Mouse (Mus musculus) G1E (cell line): Measurements from ENCODE around the gene Inha. TPM values are rescaled to one million over a fixed set of nuclear protein-coding genes. Genes with fewer than 3 reads are reported as not detected.

Experiments
- ATAC-seq: 2 replicates; pipeline ENCODE4 v1.8.0; 2016; ENCODE audit warnings: mild to moderate bottlenecking; ENCODE audit not compliant: insufficient number of reproducible peaks, poor library complexity, low FRiP score, severe bottlenecking; ENCODE audit errors: extremely low read depth
- DNase-seq: peaks from one replicate; pipeline ENCODE4 v3.0.0; 2012; ENCODE audit warnings: low spot score
- H3K27me3 ChIP-seq: 2 replicates; pipeline ENCODE4 v1.6.1; 2012; ENCODE audit warnings: mild to moderate bottlenecking, low read length, inconsistent platforms; ENCODE audit not compliant: insufficient read depth
- H3K36me3 ChIP-seq: replicated peaks from 2 replicates; pipeline ENCODE3; 2012; ENCODE audit warnings: mild to moderate bottlenecking, inconsistent platforms
- H3K4me1 ChIP-seq: 2 replicates; pipeline ENCODE4 v1.6.1; 2012; ENCODE audit warnings: low read depth, low read length, inconsistent platforms, mixed read lengths; ENCODE audit not compliant: insufficient read depth
- H3K4me3 ChIP-seq: 2 replicates; pipeline ENCODE4 v1.5.1; 2012; ENCODE audit warnings: low read depth, mild to moderate bottlenecking, inconsistent platforms, low read length, moderate library complexity, mixed read lengths
- H3K9me3 ChIP-seq: replicated peaks from 2 replicates; pipeline ENCODE4 v1.6.1; 2012; ENCODE audit warnings: inconsistent platforms
- CTCF ChIP-seq: IDR thresholded peaks from 2 replicates; pipeline ENCODE4 v1.5.1; 2012; ENCODE audit warnings: low read depth, low read length, inconsistent platforms, mixed read lengths
- GATA1 ChIP-seq: IDR thresholded peaks from 2 replicates; pipeline ENCODE4 v1.6.1; 2012; ENCODE audit warnings: borderline replicate concordance, low read length, inconsistent platforms, mixed read lengths
- GATA2 ChIP-seq: IDR thresholded peaks from 2 replicates; pipeline ENCODE4 v1.6.1; 2012; ENCODE audit warnings: low read depth, low read length, inconsistent platforms, borderline replicate concordance
- POLR2AphosphoS5 ChIP-seq: IDR thresholded peaks from 2 replicates; pipeline ENCODE4 v1.6.1; 2012; ENCODE audit warnings: low read depth, low read length, inconsistent platforms; ENCODE audit not compliant: insufficient replicate concordance
- TAL1 ChIP-seq: conservative IDR thresholded peaks from 2 replicates; pipeline ENCODE4 v1.6.1; 2012; ENCODE audit warnings: low read depth, low read length, inconsistent platforms, mixed read lengths
- polyA plus RNA-seq: library from polyadenylated mRNA; stranded (reverse); fragments of >175 nt; gene quantifications from 2 replicates; pipeline ENCODE4 v1.2.3, GENCODE M21; 2012
- total RNA-seq, 2 experiments: library from RNA; stranded (forward) in 1 of 2; stranded (reverse) in 1 of 2; fragments of 200-1000 nt in 1 of 2; fragments of >200 nt in 1 of 2; fragmentation: Nextera tagmentation in 1 of 2; gene quantifications; 2 replicates each; pipeline ENCODE4 v1.2.3; 2014 to 2017

Gene Inha
- total and polyA plus RNA-seq, 3 experiments: not detected

DNA sequence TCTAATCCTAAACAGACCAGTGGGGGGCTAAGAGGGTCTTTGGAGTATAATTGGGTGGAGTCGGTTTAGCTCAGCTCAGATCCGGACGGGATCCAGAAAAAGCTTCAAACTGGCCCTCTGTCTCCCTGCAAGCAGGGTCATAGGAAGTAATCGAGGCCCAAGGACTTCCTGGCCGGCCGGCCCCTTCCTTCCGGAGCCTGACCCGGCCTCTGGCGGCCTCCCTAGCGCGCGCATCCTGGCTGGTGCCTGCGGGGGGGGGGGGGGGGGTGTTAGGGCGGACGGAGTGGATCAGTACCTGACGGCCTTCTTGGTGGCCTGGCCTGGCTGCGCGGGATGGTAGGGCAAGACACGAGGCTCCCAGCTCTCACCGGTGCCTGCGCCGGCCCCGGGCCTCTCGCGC lies 28.4 kb upstream of the Inha start:
- H3K36me3 ChIP-seq: peaks cover 49% of the 10 kb centered on the region
- TF ChIP-seq POLR2AphosphoS5: no peak
- no peak for TF ChIP-seq TAL1
- no peak for TF ChIP-seq GATA1
- no peak for TF ChIP-seq GATA2
- TF ChIP-seq CTCF: no peak
- H3K4me3 ChIP-seq: peak overlapping the region; percentile 80
- peaks cover 58% of the 10 kb centered on the region for H3K4me1 ChIP-seq
- no peak for ATAC-seq
- peak; percentile 79 for DNase-seq
- H3K27me3 ChIP-seq: peaks cover 4% of the 10 kb centered on the region; the same call in 1 of the 2 replicates
- H3K9me3 ChIP-seq: no peaks in the 10 kb centered on the region

DNA sequence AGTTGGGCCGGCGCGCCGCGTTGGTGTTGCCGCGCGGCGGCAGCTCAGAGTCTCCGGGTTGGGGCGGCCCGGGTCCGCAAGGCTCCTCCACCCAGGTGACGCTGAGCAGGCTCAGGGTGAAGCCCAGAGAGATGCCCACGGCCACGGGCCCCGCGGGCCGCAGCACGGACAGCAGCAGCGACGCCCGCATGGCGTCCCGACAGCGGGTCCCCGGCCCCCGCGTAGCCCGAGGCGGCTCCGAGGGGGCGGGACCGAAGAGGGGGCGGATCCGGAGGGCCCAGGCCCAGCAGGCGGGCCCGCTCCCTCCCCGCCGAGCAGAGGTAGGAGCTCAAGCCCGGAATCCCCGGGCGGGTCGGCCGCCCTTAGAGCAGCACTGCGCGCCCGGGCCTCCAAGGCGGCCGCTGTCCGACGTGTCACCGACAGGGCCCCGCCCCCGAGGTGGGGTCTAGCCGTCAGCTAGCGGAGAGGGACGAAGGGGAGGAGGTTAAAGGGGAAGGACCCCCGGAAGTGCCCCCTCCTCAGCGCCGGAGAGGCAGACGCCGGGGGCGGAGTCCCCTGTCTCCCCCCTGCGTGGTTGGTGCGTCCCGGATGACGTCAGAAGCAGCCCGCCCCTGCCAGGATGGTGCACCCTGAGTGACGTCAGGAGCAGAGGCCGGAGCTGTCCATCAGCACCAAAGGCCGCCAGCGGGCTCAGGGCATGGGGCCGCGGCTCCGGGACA lies 27.8 kb upstream of the Inha start, which contains the start of the genes Chpf and Tmem198:
Chpf (minus strand) TSS at position 392 of the 719 bp plus-strand sequence.
Tmem198 (plus strand) TSS at position 617 of the 719 bp plus-strand sequence.
- DNase-seq: peak; percentile 100
- peaks cover 4% of the 10 kb centered on the region; the same call in 1 of the 2 replicates for H3K27me3 ChIP-seq
- TF ChIP-seq CTCF (no peak), GATA1 (no peak), POLR2AphosphoS5 (no peak), TAL1 (no peak), GATA2 (no peak)
- no peaks in the 10 kb centered on the region for H3K9me3 ChIP-seq
- H3K4me3 ChIP-seq: peak within 1 kb of the TSS; percentile 80
- ATAC-seq: peak; percentile 87
- peaks cover 53% of the 10 kb centered on the region for H3K4me1 ChIP-seq
- peaks cover 43% of the 10 kb centered on the region for H3K36me3 ChIP-seq

DNA sequence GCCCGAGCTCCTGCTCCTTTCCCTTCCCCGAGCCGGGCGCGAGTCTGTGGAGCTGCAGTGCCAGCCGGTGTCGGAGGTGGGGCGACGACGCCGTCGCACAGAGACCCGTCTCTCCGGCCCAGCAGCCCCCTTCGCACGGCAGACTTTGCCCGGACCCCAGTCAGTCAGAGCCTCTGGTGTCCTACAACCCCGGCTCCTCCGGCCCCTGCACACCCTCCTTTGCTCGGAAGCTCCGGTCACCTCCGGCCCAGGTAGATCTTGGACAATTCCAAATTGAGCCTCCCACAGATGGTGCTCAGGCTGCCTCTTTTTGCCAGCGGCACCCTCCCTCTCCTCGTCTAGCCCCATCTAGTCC lies 27.3 kb upstream of the Inha start:
- TF ChIP-seq GATA2 (no peak), TAL1 (no peak), POLR2AphosphoS5 (no peak), CTCF (no peak), GATA1 (no peak)
- H3K4me1 ChIP-seq: peaks cover 49% of the 10 kb centered on the region
- peak overlapping the region; percentile 80 for H3K4me3 ChIP-seq
- H3K9me3 ChIP-seq: no peaks in the 10 kb centered on the region
- peaks cover 38% of the 10 kb centered on the region for H3K36me3 ChIP-seq
- ATAC-seq (no peak), DNase-seq (no peak)
- H3K27me3 ChIP-seq: peaks cover 4% of the 10 kb centered on the region; the same call in 1 of the 2 replicates

DNA sequence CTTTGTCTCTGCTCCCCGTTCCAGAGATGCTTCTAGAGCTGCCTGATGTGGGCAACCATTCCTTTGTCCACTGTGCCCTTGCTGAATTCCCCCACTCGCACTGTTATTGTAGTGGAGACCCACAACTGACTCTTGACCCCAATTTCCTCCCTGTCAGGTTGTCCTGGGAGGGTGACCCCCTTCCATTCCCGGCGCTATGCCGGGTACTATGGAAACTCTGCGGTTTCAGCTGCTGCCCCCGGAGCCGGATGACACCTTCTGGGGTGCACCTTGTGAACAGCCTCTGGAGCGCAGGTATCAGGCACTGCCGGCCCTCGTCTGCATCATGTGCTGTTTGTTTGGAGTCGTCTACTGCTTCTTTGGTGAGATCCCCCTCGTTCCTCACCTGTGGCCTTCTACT lies 26.8 kb upstream of the Inha start:
- DNase-seq (no peak), ATAC-seq (no peak)
- peaks cover 44% of the 10 kb centered on the region for H3K4me1 ChIP-seq
- H3K4me3 ChIP-seq: peak overlapping the region; percentile 80; the same call in 1 of the 2 replicates
- H3K27me3 ChIP-seq: peaks cover 6% of the 10 kb centered on the region; the same call in 1 of the 2 replicates
- H3K9me3 ChIP-seq: no peaks in the 10 kb centered on the region
- TF ChIP-seq CTCF (no peak), TAL1 (no peak), POLR2AphosphoS5 (no peak), GATA2 (no peak), GATA1 (no peak)
- peaks cover 36% of the 10 kb centered on the region for H3K36me3 ChIP-seq

DNA sequence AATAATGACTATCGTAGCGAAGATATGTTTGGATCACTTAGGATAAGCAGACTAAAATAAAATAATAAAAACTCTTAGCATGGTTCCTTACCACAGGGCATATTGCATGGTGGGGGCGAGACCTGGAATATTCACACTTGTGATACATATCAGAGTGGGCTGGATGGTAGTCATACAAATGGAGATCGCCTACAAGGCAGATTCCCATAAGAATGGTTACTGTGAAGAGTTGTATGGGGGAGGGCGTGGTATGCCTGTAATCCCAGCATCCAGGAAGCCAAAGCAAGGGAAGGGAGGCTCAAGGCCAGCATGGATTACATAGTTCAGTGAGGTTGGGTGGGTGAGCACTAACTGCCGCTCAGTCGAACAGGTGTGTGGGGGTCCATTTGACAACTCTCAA lies 26.1 kb upstream of the Inha start:
- Histone ChIP-seq H3K4me3 (no peak overlapping the region), H3K4me1 (peaks cover 38% of the 10 kb centered on the region), H3K9me3 (no peaks in the 10 kb centered on the region), H3K27me3 (peaks cover 8% of the 10 kb centered on the region; the same call in 1 of the 2 replicates), H3K36me3 (peaks cover 31% of the 10 kb centered on the region)
- TF ChIP-seq GATA1 (no peak), POLR2AphosphoS5 (no peak), CTCF (no peak), GATA2 (no peak), TAL1 (no peak)
- DNase-seq: no peak
- no peak for ATAC-seq

DNA sequence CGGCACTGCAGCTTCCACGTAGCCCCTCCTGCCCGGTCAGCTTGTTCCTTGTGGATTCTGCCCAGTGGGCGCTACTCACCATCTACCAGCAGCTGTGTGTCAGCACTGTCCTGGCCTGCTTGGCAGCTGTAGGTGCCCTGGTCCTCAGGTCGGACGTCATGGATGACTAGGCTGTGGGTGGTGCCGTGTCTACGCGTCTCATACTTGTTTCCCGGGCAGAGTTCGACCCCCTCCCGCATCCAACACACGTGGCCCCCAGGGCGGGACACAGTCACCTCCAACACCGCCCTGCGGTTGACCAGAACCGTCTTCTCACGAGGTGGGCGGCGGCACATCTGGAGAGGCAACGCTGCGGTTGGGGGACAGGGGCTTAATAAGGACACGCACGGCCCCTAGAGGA lies 20.3 kb upstream of the Inha start:
- Histone ChIP-seq H3K9me3 (no peaks in the 10 kb centered on the region), H3K4me1 (peaks cover 18% of the 10 kb centered on the region), H3K4me3 (0 out of 2 replicates have a peak overlapping the region, but pooled peaks have one; percentile 14), H3K36me3 (peaks cover 12% of the 10 kb centered on the region), H3K27me3 (peaks cover 42% of the 10 kb centered on the region)
- no peak for TF ChIP-seq TAL1
- TF ChIP-seq POLR2AphosphoS5: no peak
- TF ChIP-seq GATA1: no peak
- ATAC-seq (no peak), DNase-seq (no peak)
